Mouse (Mus musculus) heart, postnatal 10 days (tissue): ENCODE results near the gene Nnmt. TPM values are rescaled to one million over a fixed set of nuclear protein-coding genes. Genes with fewer than 3 reads are reported as not detected.
A peak's percentile ranks its signal among the peaks of the same experiment; 100 is the strongest.

ENCODE experiments used
- DNase-seq, 2 experiments: peaks; one replicate each; pipeline ENCODE4 v3.0.0; 2021
- intact Hi-C: fragments of 180-260 bp; cut with DNase I; formaldehyde crosslinking; loops from one replicate; pipeline ENCODE4 v1.15.1; 2025
- total RNA-seq, 2 experiments: library from RNA; stranded (reverse); gene quantifications; 2 replicates each; pipeline ENCODE4 v1.2.3; 2021

The Nnmt gene
- total RNA-seq, 2 experiments from 2014 or later: 12.5 to 14.2 TPM

- no peak for DNase-seq
- intact Hi-C loops: no loop called here
These were observed 33.3 kb upstream of the Nnmt start for GRCm38 (mm10) chr9:48638176-48638803.

- intact Hi-C loops: no loop called here
- no peak for DNase-seq
These were observed 32.2 kb upstream of the Nnmt start for GRCm38 (mm10) chr9:48637161-48637560.

- no peak for DNase-seq
- intact Hi-C loops: no loop called here
These were observed 30.8 kb upstream of the Nnmt start for GRCm38 (mm10) chr9:48635576-48636350.

- DNase-seq: no peak
- intact Hi-C loops: no loop called here
These were observed 28.2 kb upstream of the Nnmt start for GRCm38 (mm10) chr9:48633147-48633546.

- intact Hi-C loops: loop anchor here (2.0 kb wide), 1 partner anchor 352 kb away; no protein-coding TSS in a partner anchor
- no peak for DNase-seq
These were observed 14.3 kb upstream of the Nnmt start for GRCm38 (mm10) chr9:48619268-48619667.

- DNase-seq: peak; percentile 85 to 91
These were observed 13.6 kb upstream of the Nnmt start for GRCm38 (mm10) chr9:48618589-48618988.

GRCm38 (mm10) chr9:48618111-48618510 lies 13.2 kb upstream of the Nnmt start:
- peak; percentile 87 to 88 for DNase-seq
- intact Hi-C loops: loop anchor here (1.0 to 2.0 kb wide), 3 partner anchors 32 to 351 kb away; no protein-coding TSS in a partner anchor

More at GRCm38 (mm10) chr9:48618589-48618988, 13.6 kb upstream of the Nnmt start:
- intact Hi-C loops: loop anchor here (1.0 to 2.0 kb wide), 3 partner anchors 32 to 352 kb away; no protein-coding TSS in a partner anchor

- DNase-seq: peak; percentile 32 to 40
- intact Hi-C loops: loop anchor here (1.0 to 2.0 kb wide), 3 partner anchors 31 to 351 kb away; no protein-coding TSS in a partner anchor
These were observed 12.6 kb upstream of the Nnmt start for GRCm38 (mm10) chr9:48617511-48618010.

- DNase-seq: no peak
- intact Hi-C loops: no loop called here
These were observed 8.3 kb upstream of the Nnmt start for GRCm38 (mm10) chr9:48613221-48613620.

- peak in 1 of 2 experiments; percentile 36 for DNase-seq
- intact Hi-C loops: no loop called here
These were observed 7.6 kb upstream of the Nnmt start for GRCm38 (mm10) chr9:48612542-48612941.

- intact Hi-C loops: no loop called here
- peak; percentile 34 to 53 for DNase-seq
These were observed 6.1 kb upstream of the Nnmt start for GRCm38 (mm10) chr9:48611032-48611431.

- DNase-seq: no peak
- intact Hi-C loops: no loop called here
These were observed 4.8 kb upstream of the Nnmt start for GRCm38 (mm10) chr9:48609734-48610133.

GRCm38 (mm10) chr9:48607417-48607816 lies 2.5 kb upstream of the Nnmt start:
- intact Hi-C loops: no loop called here
- no peak for DNase-seq

- no peak for DNase-seq
- intact Hi-C loops: no loop called here
These were observed 1.2 kb upstream of the Nnmt start for GRCm38 (mm10) chr9:48606171-48606570.

GRCm38 (mm10) chr9:48605697-48606096 lies 744 bp upstream of the Nnmt start:
- no peak for DNase-seq
- intact Hi-C loops: no loop called here

- intact Hi-C loops: no loop called here
- no peak for DNase-seq
These were observed 727 bp downstream of the Nnmt start for GRCm38 (mm10) chr9:48604226-48604625.

- intact Hi-C loops: no loop called here
- DNase-seq: no peak
These were observed 4.1 kb downstream of the Nnmt start for GRCm38 (mm10) chr9:48600881-48601280.

GRCm38 (mm10) chr9:48600066-48600465 lies 4.9 kb downstream of the Nnmt start:
- intact Hi-C loops: no loop called here
- DNase-seq: peak in 1 of 2 experiments; percentile 29

GRCm38 (mm10) chr9:48597494-48597893 lies 7.5 kb downstream of the Nnmt start:
- intact Hi-C loops: no loop called here
- DNase-seq: no peak

- no peak for DNase-seq
- intact Hi-C loops: no loop called here
These were observed 8.0 kb downstream of the Nnmt start for GRCm38 (mm10) chr9:48596924-48597323.

GRCm38 (mm10) chr9:48593915-48594314 lies 11.0 kb downstream of the Nnmt start:
- no peak for DNase-seq
- intact Hi-C loops: no loop called here

- no peak for DNase-seq
- intact Hi-C loops: no loop called here
These were observed 14.3 kb downstream of the Nnmt start for GRCm38 (mm10) chr9:48590606-48591005.
